Mouse (Mus musculus) megakaryocyte, embryonic 14.5 days (primary cell): ENCODE measurements at regions not wholly inside any gene's neighbourhood (a gene's known extent, or its start where the extent isn't known, plus 50 kb on each side); places are given as distances from the start of the nearest gene placed in this dataset.

Source experiments
- H3K27me3 ChIP-seq: replicated peaks from 2 replicates; pipeline ENCODE3; 2012; ENCODE audit warnings: inconsistent platforms
- H3K36me3 ChIP-seq: replicated peaks from 2 replicates; pipeline ENCODE3; 2012; ENCODE audit warnings: low read length, inconsistent platforms, mixed read lengths
- H3K4me1 ChIP-seq: 2 replicates; pipeline ENCODE4 v1.6.1; 2012; ENCODE audit warnings: inconsistent platforms
- H3K4me3 ChIP-seq: replicated peaks from 2 replicates; pipeline ENCODE3; 2012; ENCODE audit warnings: moderate library complexity, mild to moderate bottlenecking, inconsistent platforms
- H3K9me3 ChIP-seq: 2 replicates; pipeline ENCODE4 v1.6.1; 2012; ENCODE audit warnings: inconsistent platforms
- FLI1 ChIP-seq: IDR thresholded peaks from 2 replicates; pipeline ENCODE4 v1.6.1; 2012; ENCODE audit warnings: low read length, inconsistent platforms, mixed read lengths
- GATA1 ChIP-seq: IDR thresholded peaks from 3 replicates; pipeline ENCODE4 v1.6.1; 2012; ENCODE audit warnings: mixed read lengths, low read length, inconsistent platforms, borderline replicate concordance

DNA sequence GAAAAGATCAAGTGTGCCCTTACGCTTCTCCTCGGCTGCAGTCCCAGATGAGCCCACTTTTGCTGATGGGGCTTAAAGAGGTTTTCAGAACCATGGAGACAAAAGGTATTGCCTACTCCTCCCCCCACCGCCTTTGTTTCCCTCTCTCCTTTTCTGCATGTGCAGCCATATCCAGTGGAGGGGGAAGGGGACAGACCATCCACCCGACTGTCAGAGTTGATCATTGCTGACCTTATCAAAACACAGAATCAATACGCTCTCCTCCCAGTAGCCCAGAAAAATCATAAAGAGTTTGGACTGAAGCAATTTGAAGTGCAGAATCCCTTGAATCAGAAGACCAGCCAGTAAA, 159.9 kb upstream of the Ppp2r3a start:
- TF ChIP-seq GATA1 (no peak), FLI1 (no peak)
- H3K4me3 ChIP-seq, result no peak overlapping the region
- no peaks in the 10 kb centered on the region for H3K27me3 ChIP-seq
- H3K36me3 ChIP-seq, result no peaks in the 10 kb centered on the region
- no peaks in the 10 kb centered on the region for H3K4me1 ChIP-seq
- H3K9me3 ChIP-seq, result peaks cover 7% of the 10 kb centered on the region; the same call in 1 of the 2 replicates

- Histone ChIP-seq H3K4me3 (no peak overlapping the region), H3K4me1 (no peaks in the 10 kb centered on the region), H3K9me3 (peaks cover 7% of the 10 kb centered on the region; the same call in 1 of the 2 replicates), H3K36me3 (no peaks in the 10 kb centered on the region), H3K27me3 (no peaks in the 10 kb centered on the region)
- no peak for TF ChIP-seq GATA1
- TF ChIP-seq FLI1, result no peak
Measured at GRCm38 (mm10) chr9:101410783-101411531, 159.4 kb upstream of the Ppp2r3a start.

DNA sequence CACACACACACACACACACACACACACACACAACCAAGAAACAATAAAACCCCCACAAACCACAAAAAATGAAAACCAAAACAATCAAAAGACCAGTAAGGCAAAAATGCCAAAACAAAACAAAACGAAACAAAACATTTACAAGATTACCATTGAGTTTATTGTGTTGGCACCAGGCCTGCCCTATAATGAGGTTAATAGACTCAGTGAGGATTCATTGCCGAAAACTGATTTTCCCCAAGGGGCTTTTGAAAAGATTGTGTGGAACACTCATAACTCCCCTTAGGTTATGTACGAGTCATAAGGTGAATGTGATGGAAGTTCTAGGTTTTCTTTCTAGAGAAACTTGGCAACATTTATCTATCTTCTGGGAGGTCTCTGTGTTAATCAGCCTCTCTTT, 158.8 kb upstream of the Ppp2r3a start:
- no peaks in the 10 kb centered on the region for H3K27me3 ChIP-seq
- no peaks in the 10 kb centered on the region for H3K36me3 ChIP-seq
- H3K4me3 ChIP-seq, result no peak overlapping the region
- peaks cover 7% of the 10 kb centered on the region; the same call in 1 of the 2 replicates for H3K9me3 ChIP-seq
- TF ChIP-seq FLI1, result no peak
- no peak for TF ChIP-seq GATA1
- H3K4me1 ChIP-seq, result no peaks in the 10 kb centered on the region

- no peaks in the 10 kb centered on the region for H3K27me3 ChIP-seq
- H3K36me3 ChIP-seq, result no peaks in the 10 kb centered on the region
- H3K4me1 ChIP-seq, result no peaks in the 10 kb centered on the region
- no peak for TF ChIP-seq FLI1
- no peak for TF ChIP-seq GATA1
- H3K9me3 ChIP-seq, result peaks cover 7% of the 10 kb centered on the region; the same call in 1 of the 2 replicates
- no peak overlapping the region for H3K4me3 ChIP-seq
Measured at GRCm38 (mm10) chr9:101408116-101408515, 156.5 kb upstream of the Ppp2r3a start.

DNA sequence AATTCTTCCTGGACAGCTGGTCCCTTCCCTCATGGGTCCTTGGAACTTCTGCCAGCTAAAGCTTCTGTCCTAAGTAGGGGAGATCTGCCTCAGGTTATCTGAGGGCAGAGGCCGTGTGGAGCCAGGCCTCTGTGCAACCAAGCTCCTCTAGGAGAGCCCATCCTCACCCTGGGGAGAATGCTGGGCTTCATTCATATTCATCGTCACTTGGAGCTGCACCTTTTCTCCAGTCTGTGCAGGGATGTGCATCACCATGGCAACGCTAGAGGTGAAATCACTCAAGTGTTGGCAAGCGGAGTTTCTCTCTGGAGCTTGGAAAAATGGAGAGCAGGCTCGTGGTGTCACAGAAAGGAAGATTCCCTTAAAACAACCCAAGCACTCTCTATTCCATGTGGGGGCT, 155.5 kb upstream of the Ppp2r3a start:
- peaks cover 7% of the 10 kb centered on the region; the same call in 1 of the 2 replicates for H3K9me3 ChIP-seq
- no peaks in the 10 kb centered on the region for H3K36me3 ChIP-seq
- H3K4me1 ChIP-seq, result no peaks in the 10 kb centered on the region
- TF ChIP-seq FLI1 (no peak), GATA1 (no peak)
- H3K4me3 ChIP-seq, result no peak overlapping the region
- no peaks in the 10 kb centered on the region for H3K27me3 ChIP-seq

GRCm38 (mm10) chr9:101404441-101405081, 153.0 kb upstream of the Ppp2r3a start:
- no peaks in the 10 kb centered on the region for H3K27me3 ChIP-seq
- TF ChIP-seq GATA1, result no peak
- TF ChIP-seq FLI1, result no peak
- no peaks in the 10 kb centered on the region for H3K9me3 ChIP-seq
- no peaks in the 10 kb centered on the region for H3K36me3 ChIP-seq
- no peaks in the 10 kb centered on the region for H3K4me1 ChIP-seq
- H3K4me3 ChIP-seq, result no peak overlapping the region

- Histone ChIP-seq H3K36me3 (no peaks in the 10 kb centered on the region), H3K9me3 (no peaks in the 10 kb centered on the region), H3K4me3 (no peak overlapping the region), H3K4me1 (no peaks in the 10 kb centered on the region), H3K27me3 (no peaks in the 10 kb centered on the region)
- TF ChIP-seq FLI1 (no peak), GATA1 (no peak)
Measured at GRCm38 (mm10) chr9:101404034-101404433, 152.4 kb upstream of the Ppp2r3a start.

DNA sequence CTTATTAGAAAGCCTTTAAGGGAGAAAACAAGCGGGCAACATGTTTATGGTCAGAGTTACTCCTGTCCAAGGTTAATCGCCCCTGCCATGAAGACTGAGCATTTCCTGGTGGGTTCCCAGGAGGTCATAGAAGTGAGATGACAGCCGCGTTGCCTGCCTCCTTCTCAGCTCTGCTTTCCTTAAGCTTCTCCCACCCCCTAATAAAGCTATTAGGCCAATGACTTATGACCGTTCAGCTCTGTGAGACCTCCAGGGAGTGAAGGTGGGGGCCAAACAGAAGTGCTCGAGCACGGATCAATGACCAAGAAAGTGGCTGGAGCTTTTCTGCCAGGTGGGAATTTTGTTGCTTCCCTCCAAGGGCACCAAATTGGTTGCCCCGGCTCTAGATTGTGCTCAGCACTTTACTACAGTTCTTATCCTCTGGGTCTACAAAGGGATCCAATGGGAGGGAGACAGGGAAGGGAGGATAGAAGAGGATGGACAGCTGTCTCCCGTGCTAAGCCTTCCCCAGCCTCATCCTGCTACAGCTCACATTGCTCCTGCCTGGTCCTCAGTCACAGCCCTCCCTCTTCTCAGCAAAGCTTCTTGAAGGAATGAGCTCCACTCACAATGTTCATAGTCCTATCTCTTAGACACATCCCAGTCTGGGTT, 151.1 kb upstream of the Ppp2r3a start:
- H3K9me3 ChIP-seq, result no peaks in the 10 kb centered on the region
- H3K36me3 ChIP-seq, result no peaks in the 10 kb centered on the region
- no peaks in the 10 kb centered on the region for H3K27me3 ChIP-seq
- TF ChIP-seq GATA1 (no peak), FLI1 (no peak)
- H3K4me3 ChIP-seq, result no peak overlapping the region
- H3K4me1 ChIP-seq, result no peaks in the 10 kb centered on the region

DNA sequence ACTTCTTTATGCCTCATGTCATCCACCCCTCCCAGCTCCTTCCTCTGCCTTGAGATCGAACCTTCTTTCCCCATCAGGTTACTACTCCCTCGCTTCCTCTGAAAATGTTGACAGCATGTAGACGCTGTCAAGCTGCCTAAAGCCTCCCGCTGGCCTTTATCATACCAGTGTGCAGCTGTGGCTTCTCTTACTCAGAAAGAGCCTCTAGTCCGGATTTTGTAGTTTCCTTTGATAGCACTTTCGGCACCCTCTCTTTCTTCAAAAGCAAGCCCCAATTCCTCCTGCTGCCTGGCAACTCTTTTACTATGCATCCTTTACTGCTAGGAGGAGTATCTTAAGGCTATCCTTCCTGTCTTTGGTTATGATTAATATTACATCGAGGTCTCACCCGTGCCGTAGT, 149.8 kb upstream of the Ppp2r3a start:
- Histone ChIP-seq H3K36me3 (no peaks in the 10 kb centered on the region), H3K9me3 (no peaks in the 10 kb centered on the region), H3K4me1 (no peaks in the 10 kb centered on the region), H3K27me3 (no peaks in the 10 kb centered on the region), H3K4me3 (no peak overlapping the region)
- TF ChIP-seq FLI1, result no peak

GRCm38 (mm10) chr9:101398858-101399257, 147.3 kb upstream of the Ppp2r3a start:
- Histone ChIP-seq H3K4me1 (no peaks in the 10 kb centered on the region), H3K36me3 (no peaks in the 10 kb centered on the region), H3K9me3 (no peaks in the 10 kb centered on the region), H3K4me3 (no peak overlapping the region), H3K27me3 (no peaks in the 10 kb centered on the region)
- TF ChIP-seq GATA1, result no peak
- no peak for TF ChIP-seq FLI1
